Mouse (Mus musculus) limb, embryonic 11.5 days (tissue): ENCODE results near the gene Myocos. TPM values are rescaled to one million over a fixed set of nuclear protein-coding genes. Genes with fewer than 3 reads are reported as not detected.
"Not testable (repeated sequence)": the region's sequence is repeated elsewhere in the genome, so short reads cannot be mapped to it uniquely, and the experiment has no call there.

Experiments
- ATAC-seq: fragments of 200-750 bp; cut with Nextera tagmentation; 2 replicates; pipeline ENCODE4 v1.8.0; 2017; ENCODE audit warnings: low read depth; ENCODE audit not compliant: insufficient number of reproducible peaks, low FRiP score, low TSS enrichment
- DNase-seq: peaks from one replicate; pipeline ENCODE4 v3.0.0-alpha.2; 2015; ENCODE audit warnings: low spot score
- H3K27ac ChIP-seq: fragments of 300-500 bp; sonication (generic); replicated peaks from 2 replicates; pipeline ENCODE4 v1.5.1; 2014; ENCODE audit warnings: low read depth, mild to moderate bottlenecking, low read length
- H3K27me3 ChIP-seq: fragments of 300-500 bp; sonication (generic); 2 replicates; pipeline ENCODE4 v1.6.1; 2014; ENCODE audit warnings: mild to moderate bottlenecking, low read length, mixed read lengths; ENCODE audit not compliant: control insufficient read depth, insufficient read depth
- H3K36me3 ChIP-seq: fragments of 300-500 bp; sonication (generic); 2 replicates; pipeline ENCODE4 v1.6.1; 2014; ENCODE audit warnings: mild to moderate bottlenecking, low read length, moderate library complexity, mixed read lengths; ENCODE audit not compliant: control insufficient read depth, insufficient read depth
- H3K4me1 ChIP-seq: fragments of 300-500 bp; sonication (generic); 2 replicates; pipeline ENCODE4 v1.6.1; 2014; ENCODE audit warnings: low read length, mixed read lengths; ENCODE audit not compliant: control insufficient read depth, insufficient read depth
- H3K4me2 ChIP-seq: fragments of 300-500 bp; sonication (generic); 2 replicates; pipeline ENCODE4 v1.6.1; 2014; ENCODE audit warnings: low read depth, mild to moderate bottlenecking, moderate library complexity; ENCODE audit not compliant: severe bottlenecking
- H3K4me3 ChIP-seq: fragments of 300-500 bp; sonication (generic); 2 replicates; pipeline ENCODE4 v1.5.1; 2014; ENCODE audit warnings: low read depth, low read length
- H3K9ac ChIP-seq: fragments of 300-500 bp; sonication (generic); 2 replicates; pipeline ENCODE4 v1.6.1; 2014; ENCODE audit warnings: mild to moderate bottlenecking, low read length
- H3K9me3 ChIP-seq: fragments of 300-500 bp; sonication (generic); 2 replicates; pipeline ENCODE4 v1.6.1; 2016; ENCODE audit warnings: low read length; ENCODE audit not compliant: control insufficient read depth
- WGBS: fragments of 180-500 bp; shearing (Covaris S2); extraction: QIAGEN DNeasy Blood & Tissue Kit; methylation state at CpG from one replicate; pipeline ENCODE4 v1.1.7; 2014; 5-methylcytosine and 5-hydroxymethylcytosine counted together
- polyA plus RNA-seq: library from polyadenylated mRNA; unstranded; fragments of >200 nt; fragmentation: Nextera tagmentation; extraction: Ambion mirVana; gene quantifications from 2 replicates; pipeline ENCODE4 v1.2.1, GENCODE M21; 2014

The Myocos gene
- polyA plus RNA-seq, 1 experiment from 2014 or later = not detected

- H3K4me2 ChIP-seq, H3K4me1 ChIP-seq, H3K9me3 ChIP-seq, H3K9ac ChIP-seq, H3K27ac ChIP-seq, H3K4me3 ChIP-seq, H3K36me3 ChIP-seq, H3K27me3 ChIP-seq, DNase-seq, ATAC-seq: not testable (repeated sequence)
- 95% methylated on average over 15 of the region's 15 CpGs for WGBS
Measured at GRCm38 (mm10) chr1:162628326-162628725, 29.7 kb downstream of the Myocos start.

- H3K36me3 ChIP-seq, ATAC-seq, H3K27me3 ChIP-seq, H3K4me2 ChIP-seq, H3K27ac ChIP-seq, H3K9ac ChIP-seq, DNase-seq, H3K9me3 ChIP-seq, H3K4me3 ChIP-seq, H3K4me1 ChIP-seq: not testable (repeated sequence)
- 96% methylated on average over 4 of the region's 4 CpGs for WGBS
Measured at GRCm38 (mm10) chr1:162627821-162628220, 30.2 kb downstream of the Myocos start.

- DNase-seq = no peak
- 74% methylated on average over 7 of the region's 7 CpGs for WGBS
- no peak for ATAC-seq
Measured at GRCm38 (mm10) chr1:162625229-162625628, 32.8 kb downstream of the Myocos start.

GRCm38 (mm10) chr1:162623895-162624294 lies 34.1 kb downstream of the Myocos start:
- H3K4me2 ChIP-seq = no peak overlapping the region
- no peak overlapping the region for H3K27ac ChIP-seq
- H3K9ac ChIP-seq = no peak overlapping the region
- H3K27me3 ChIP-seq = no peaks in the 10 kb centered on the region
- ATAC-seq (no peak), DNase-seq (no peak)
- no peaks in the 10 kb centered on the region for H3K36me3 ChIP-seq
- no peaks in the 10 kb centered on the region for H3K9me3 ChIP-seq
- WGBS = 37% methylated on average over 4 of the region's 4 CpGs
- no peaks in the 10 kb centered on the region; the same call in 1 of the 2 replicates for H3K4me1 ChIP-seq
- H3K4me3 ChIP-seq = no peak overlapping the region

More at GRCm38 (mm10) chr1:162625229-162625628, 32.8 kb downstream of the Myocos start:
- H3K27me3 ChIP-seq = no peaks in the 10 kb centered on the region
- H3K9me3 ChIP-seq = no peaks in the 10 kb centered on the region
- H3K4me2 ChIP-seq = no peak overlapping the region
- no peak overlapping the region for H3K27ac ChIP-seq
- no peaks in the 10 kb centered on the region; the same call in 1 of the 2 replicates for H3K4me1 ChIP-seq
- no peak overlapping the region for H3K4me3 ChIP-seq
- no peak overlapping the region for H3K9ac ChIP-seq
- H3K36me3 ChIP-seq = no peaks in the 10 kb centered on the region

GRCm38 (mm10) chr1:162620487-162620886 lies 37.5 kb downstream of the Myocos start:
- Histone ChIP-seq H3K27ac (no peak overlapping the region), H3K4me2 (no peak overlapping the region), H3K9me3 (no peaks in the 10 kb centered on the region), H3K36me3 (no peaks in the 10 kb centered on the region), H3K9ac (no peak overlapping the region), H3K4me1 (no peaks in the 10 kb centered on the region; the same call in 1 of the 2 replicates), H3K4me3 (no peak overlapping the region), H3K27me3 (no peaks in the 10 kb centered on the region)
- WGBS = 61% methylated on average over 4 of the region's 4 CpGs
- no peak for DNase-seq
- ATAC-seq = no peak

- H3K27ac ChIP-seq = no peak overlapping the region
- DNase-seq (no peak), ATAC-seq (no peak)
- 90% methylated on average over 1 of the region's 1 CpGs for WGBS
- H3K36me3 ChIP-seq = no peaks in the 10 kb centered on the region
- no peaks in the 10 kb centered on the region for H3K27me3 ChIP-seq
- no peak overlapping the region for H3K4me3 ChIP-seq
- H3K9me3 ChIP-seq = no peaks in the 10 kb centered on the region
- H3K4me2 ChIP-seq = no peak overlapping the region
- no peak overlapping the region for H3K9ac ChIP-seq
- H3K4me1 ChIP-seq = no peaks in the 10 kb centered on the region
Measured at GRCm38 (mm10) chr1:162615511-162615910, 42.5 kb downstream of the Myocos start.

GRCm38 (mm10) chr1:162611191-162611590 lies 46.8 kb downstream of the Myocos start:
- H3K36me3 ChIP-seq = no peaks in the 10 kb centered on the region
- no peak overlapping the region for H3K27ac ChIP-seq
- no peak for ATAC-seq
- H3K4me2 ChIP-seq = no peak overlapping the region
- no peaks in the 10 kb centered on the region for H3K4me1 ChIP-seq
- no peaks in the 10 kb centered on the region for H3K27me3 ChIP-seq
- H3K9ac ChIP-seq = no peak overlapping the region
- 85% methylated on average over 4 of the region's 4 CpGs for WGBS
- H3K9me3 ChIP-seq = no peaks in the 10 kb centered on the region
- DNase-seq = no peak
- H3K4me3 ChIP-seq = no peak overlapping the region

GRCm38 (mm10) chr1:162609633-162610250 lies 48.3 kb downstream of the Myocos start:
- H3K4me2 ChIP-seq = no peak overlapping the region
- no peak overlapping the region for H3K4me3 ChIP-seq
- H3K9ac ChIP-seq = no peak overlapping the region
- H3K36me3 ChIP-seq = no peaks in the 10 kb centered on the region
- H3K4me1 ChIP-seq = no peaks in the 10 kb centered on the region
- 37% methylated on average over 9 of the region's 9 CpGs for WGBS
- DNase-seq (no peak), ATAC-seq (no peak)
- H3K27ac ChIP-seq = no peak overlapping the region
- H3K27me3 ChIP-seq = no peaks in the 10 kb centered on the region
- no peaks in the 10 kb centered on the region for H3K9me3 ChIP-seq

- no peak for DNase-seq
- no peak for ATAC-seq
Measured at GRCm38 (mm10) chr1:162608127-162608526, 49.9 kb downstream of the Myocos start.

More at GRCm38 (mm10) chr1:162608127-162608526, 49.9 kb downstream of the Myocos start:
- Histone ChIP-seq H3K4me2 (no peak overlapping the region), H3K9me3 (no peaks in the 10 kb centered on the region), H3K9ac (no peak overlapping the region), H3K4me3 (no peak overlapping the region), H3K27me3 (no peaks in the 10 kb centered on the region), H3K27ac (no peak overlapping the region), H3K4me1 (no peaks in the 10 kb centered on the region), H3K36me3 (no peaks in the 10 kb centered on the region)
- 29% methylated on average over 1 of the region's 1 CpGs for WGBS
